Mouse (Mus musculus): ENCODE data around the gene Tmem184b.

- TF ChIP-seq GATA1 (IDR thresholded peaks at IDR 0.05; ENCODE audit: low read length), result no peak
- no peak for TF ChIP-seq TAL1 (IDR thresholded peaks at IDR 0.05; ENCODE audit: low read length)
Measured at GRCm38 (mm10) chr15:79347165-79347844, 56.1 kb downstream of the Tmem184b start.
